Mouse (Mus musculus): ENCODE data around the gene Rasl2-9.
"Not testable (repeated sequence)": the region's sequence is repeated elsewhere in the genome, so short reads cannot be mapped to it uniquely, and the experiment has no call there.

Rasl2-9 gene

GRCm38 (mm10) chr7:5125549-5126406, at the start of gene Rasl2-9:
Rasl2-9 (minus strand) TSS chr7:5125950.
- no peak for DNase-seq (ENCODE audit: extremely low spot score, low read depth, low spot score)

GRCm38 (mm10) chr7:5149570-5149969, 23.8 kb upstream of the Rasl2-9 start, which contains the start of gene Vmn1r55:
Vmn1r55 (minus strand) TSS chr7:5149670.
- DNase-seq (ENCODE audit: extremely low spot score, low read depth, low spot score), result not testable (repeated sequence)

GRCm38 (mm10) chr7:5125078-5125477, 672 bp downstream of the Rasl2-9 start:
- DNase-seq (ENCODE audit: extremely low spot score, low read depth, low spot score), result no peak

GRCm38 (mm10) chr7:5116850-5117249, 8.9 kb downstream of the Rasl2-9 start, which contains the start of gene Rfpl4:
Rfpl4 (minus strand) TSS chr7:5116950.
- no peak for DNase-seq (ENCODE audit: extremely low spot score, low read depth, low spot score)

GRCm38 (mm10) chr7:5112701-5113100, 13.0 kb downstream of the Rasl2-9 start:
- DNase-seq (ENCODE audit: extremely low spot score, low read depth, low spot score), result no peak

GRCm38 (mm10) chr7:5109301-5109700, 16.4 kb downstream of the Rasl2-9 start:
- DNase-seq (ENCODE audit: extremely low spot score, low read depth, low spot score), result no peak

GRCm38 (mm10) chr7:5108272-5108671, 17.5 kb downstream of the Rasl2-9 start:
- DNase-seq (ENCODE audit: extremely low spot score, low read depth, low spot score), result no peak

- DNase-seq (ENCODE audit: extremely low spot score, low read depth, low spot score), result no peak
Measured at GRCm38 (mm10) chr7:5102564-5102963, 23.2 kb downstream of the Rasl2-9 start.

GRCm38 (mm10) chr7:5101066-5101663, 24.6 kb downstream of the Rasl2-9 start:
- no peak for DNase-seq (ENCODE audit: extremely low spot score, low read depth, low spot score)

GRCm38 (mm10) chr7:5099796-5100195, 26.0 kb downstream of the Rasl2-9 start:
- DNase-seq (ENCODE audit: extremely low spot score, low read depth, low spot score), result no peak

- no peak for DNase-seq (ENCODE audit: extremely low spot score, low read depth, low spot score)
Measured at GRCm38 (mm10) chr7:5098769-5099168, 27.0 kb downstream of the Rasl2-9 start.

- no peak for DNase-seq (ENCODE audit: extremely low spot score, low read depth, low spot score)
Measured at GRCm38 (mm10) chr7:5092831-5093510, 32.8 kb downstream of the Rasl2-9 start.

- no peak for DNase-seq (ENCODE audit: extremely low spot score, low read depth, low spot score)
Measured at GRCm38 (mm10) chr7:5092381-5092780, 33.4 kb downstream of the Rasl2-9 start.

- no peak for DNase-seq (ENCODE audit: extremely low spot score, low read depth, low spot score)
Measured at GRCm38 (mm10) chr7:5091008-5091728, 34.6 kb downstream of the Rasl2-9 start.

- no peak for DNase-seq (ENCODE audit: extremely low spot score, low read depth, low spot score)
Measured at GRCm38 (mm10) chr7:5089853-5090252, 35.9 kb downstream of the Rasl2-9 start.

GRCm38 (mm10) chr7:5087886-5088285, 37.9 kb downstream of the Rasl2-9 start:
- DNase-seq (ENCODE audit: extremely low spot score, low read depth, low spot score), result no peak

GRCm38 (mm10) chr7:5086921-5087440, 38.8 kb downstream of the Rasl2-9 start:
- DNase-seq (ENCODE audit: extremely low spot score, low read depth, low spot score), result no peak

GRCm38 (mm10) chr7:5085512-5085911, 40.2 kb downstream of the Rasl2-9 start:
- no peak for DNase-seq (ENCODE audit: extremely low spot score, low read depth, low spot score)

- DNase-seq (ENCODE audit: extremely low spot score, low read depth, low spot score), result no peak
Measured at GRCm38 (mm10) chr7:5083325-5084105, 42.2 kb downstream of the Rasl2-9 start.

GRCm38 (mm10) chr7:5081939-5082338, 43.8 kb downstream of the Rasl2-9 start:
- DNase-seq (ENCODE audit: extremely low spot score, low read depth, low spot score), result no peak

All from hindlimb bud, embryonic 11.5 days (tissue).